Mouse (Mus musculus): ENCODE results near the gene Itih5.

DNA sequence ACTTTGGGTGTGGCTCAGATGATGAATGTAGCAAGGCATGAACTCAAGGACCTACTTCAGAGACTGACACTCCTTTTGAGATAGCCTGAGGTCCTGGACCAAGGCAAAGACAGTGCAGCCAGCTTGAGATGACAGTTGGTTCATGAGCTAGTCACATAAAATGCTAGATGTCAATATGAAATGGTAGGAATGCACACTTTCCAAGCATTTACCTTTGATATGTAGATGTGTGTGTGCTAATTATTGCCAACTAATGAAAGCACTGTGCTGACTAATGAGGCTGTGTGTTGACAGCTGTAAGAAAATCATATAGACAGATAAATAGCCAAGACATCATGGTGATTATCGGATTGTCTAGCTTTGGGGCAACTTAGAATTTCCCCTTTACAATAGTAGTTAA lies 21.2 kb upstream of the Itih5 start:
- TF ChIP-seq CTCF (IDR thresholded peaks at IDR 0.05; ENCODE audit: low read depth): no peak
- no peak for TF ChIP-seq EP300 (optimal IDR thresholded peaks at IDR 0.05)

All from stomach, postnatal 0 days (tissue).